Mouse (Mus musculus) CH12.LX (cell line): ENCODE measurements around the gene Gm10037. TPM values are rescaled to one million over a fixed set of nuclear protein-coding genes. Genes with fewer than 3 reads are reported as not detected.
A peak's percentile ranks its signal among the peaks of the same experiment; 100 is the strongest.

Experiments
- DNase-seq: peaks from one replicate; pipeline ENCODE4 v3.0.0-alpha.2; 2013; ENCODE audit errors: extremely low read depth
- H3K27ac ChIP-seq: 2 replicates; pipeline ENCODE4 v1.5.1; 2012; ENCODE audit warnings: low read depth, mild to moderate bottlenecking, control low read depth, moderate library complexity; ENCODE audit not compliant: insufficient read depth
- H3K27me3 ChIP-seq: replicated peaks from 2 replicates; pipeline ENCODE3; 2012; ENCODE audit warnings: inconsistent platforms
- H3K36me3 ChIP-seq, 2 experiments: replicated peaks in 1 of 2; 2 replicates each; pipeline versions ENCODE3 to v1.6.1; 2012; ENCODE audit warnings: inconsistent platforms in 1 of 2, low read length in 1 of 2, mild to moderate bottlenecking in 1 of 2, mixed read lengths in 1 of 2, moderate library complexity in 1 of 2; ENCODE audit not compliant: control insufficient read depth in 1 of 2, insufficient read depth in 1 of 2
- H3K4me1 ChIP-seq, 2 experiments: 2 replicates each; pipeline ENCODE4 v1.6.1; 2012; ENCODE audit warnings: inconsistent platforms in 1 of 2, moderate library complexity in 1 of 2; ENCODE audit not compliant: insufficient read depth in 2 of 2, control insufficient read depth in 1 of 2
- H3K4me2 ChIP-seq: 2 replicates; pipeline ENCODE4 v1.6.1; 2012; ENCODE audit warnings: low read depth, mild to moderate bottlenecking, control low read depth; ENCODE audit not compliant: poor library complexity, insufficient read depth, severe bottlenecking
- H3K4me3 ChIP-seq, 3 experiments: fragments of 150-350 bp in 1 of 3; sonication (generic) in 1 of 3; replicated peaks in 1 of 3; 2 replicates each; pipeline versions ENCODE3 to v1.5.1; 2011 to 2012; ENCODE audit warnings: low read depth in 2 of 3, low read length in 2 of 3, mild to moderate bottlenecking in 2 of 3, moderate library complexity in 2 of 3, control low read depth in 1 of 3, improper control_type of control experiment in 1 of 3, inconsistent platforms in 1 of 3, mixed read lengths in 1 of 3; ENCODE audit not compliant: poor library complexity in 1 of 3
- H3K79me2 ChIP-seq: replicated peaks from 2 replicates; pipeline ENCODE4 v1.6.1; 2012; ENCODE audit warnings: mild to moderate bottlenecking, moderate library complexity; ENCODE audit not compliant: control insufficient read depth, poor library complexity, insufficient read depth, severe bottlenecking; ENCODE audit errors: extremely low read depth
- H3K9ac ChIP-seq: 2 replicates; pipeline ENCODE4 v1.6.1; 2012; ENCODE audit warnings: low read depth, mild to moderate bottlenecking, control low read depth, moderate library complexity; ENCODE audit not compliant: insufficient read depth
- H3K9me3 ChIP-seq: replicated peaks from 2 replicates; pipeline ENCODE3; 2012; ENCODE audit warnings: low read length, inconsistent platforms, mixed read lengths
- BHLHE40 ChIP-seq: IDR thresholded peaks from 2 replicates; pipeline ENCODE4 v1.6.1; 2011; ENCODE audit warnings: mild to moderate bottlenecking, low read depth, low read length, improper control_type of control experiment
- CHD1 ChIP-seq: IDR thresholded peaks from 2 replicates; pipeline ENCODE4 v1.6.1; 2012; ENCODE audit warnings: low read depth, low read length, improper control_type of control experiment, inconsistent platforms
- CTCF ChIP-seq, 2 experiments: IDR thresholded peaks in 1 of 2; conservative IDR thresholded peaks in 1 of 2; 2 replicates each; pipeline ENCODE4 v1.5.1; 2011 to 2012; ENCODE audit warnings: low read depth in 2 of 2, low read length in 2 of 2, improper control_type of control experiment in 1 of 2, inconsistent platforms in 1 of 2, mild to moderate bottlenecking in 1 of 2, moderate library complexity in 1 of 2
- ELF1 ChIP-seq: IDR thresholded peaks from 2 replicates; pipeline ENCODE4 v1.6.1; 2014; ENCODE audit warnings: low read depth, mild to moderate bottlenecking, inconsistent platforms, low read length, improper control_type of control experiment
- EP300 ChIP-seq: IDR thresholded peaks from 2 replicates; pipeline ENCODE4 v1.6.1; 2011; ENCODE audit warnings: low read length, improper control_type of control experiment
- ETS1 ChIP-seq: conservative IDR thresholded peaks from 2 replicates; pipeline ENCODE4 v1.6.1; 2012; ENCODE audit warnings: low read depth, mild to moderate bottlenecking, inconsistent platforms, low read length, improper control_type of control experiment, moderate library complexity
- IRF4 ChIP-seq: IDR thresholded peaks from 2 replicates; pipeline ENCODE4 v1.6.1; 2014; ENCODE audit warnings: low read depth, mild to moderate bottlenecking, inconsistent platforms, low read length, improper control_type of control experiment
- JUN ChIP-seq: IDR thresholded peaks from 2 replicates; pipeline ENCODE4 v1.6.1; 2011; ENCODE audit warnings: low read depth, mild to moderate bottlenecking, low read length, improper control_type of control experiment, moderate library complexity; ENCODE audit not compliant: insufficient read depth
- JUND ChIP-seq: conservative IDR thresholded peaks from 2 replicates; pipeline ENCODE4 v1.6.1; 2011; ENCODE audit warnings: low read depth, low read length, improper control_type of control experiment
- KAT2A ChIP-seq: IDR thresholded peaks from 2 replicates; pipeline ENCODE4 v1.6.1; 2012; ENCODE audit warnings: low read length, improper control_type of control experiment, inconsistent platforms; ENCODE audit not compliant: insufficient replicate concordance
- MAX ChIP-seq: IDR thresholded peaks from 2 replicates; pipeline ENCODE4 v1.6.1; 2011; ENCODE audit warnings: low read length, improper control_type of control experiment
- MEF2A ChIP-seq: IDR thresholded peaks from 2 replicates; pipeline ENCODE4 v1.6.1; 2014; ENCODE audit warnings: low read depth, mild to moderate bottlenecking, inconsistent platforms, low read length, improper control_type of control experiment, borderline replicate concordance
- MYC ChIP-seq: IDR thresholded peaks from 2 replicates; pipeline ENCODE4 v1.6.1; 2011; ENCODE audit warnings: low read depth, mild to moderate bottlenecking, improper control_type of control experiment, low read length
- NELFE ChIP-seq: IDR thresholded peaks from 2 replicates; pipeline ENCODE4 v1.6.1; 2011; ENCODE audit warnings: low read depth, low read length, improper control_type of control experiment
- NRF1 ChIP-seq: IDR thresholded peaks from 2 replicates; pipeline ENCODE4 v1.6.1; 2014; ENCODE audit warnings: low read depth, mild to moderate bottlenecking, inconsistent platforms, low read length, improper control_type of control experiment, moderate library complexity
- RAD21 ChIP-seq: IDR thresholded peaks from 2 replicates; pipeline ENCODE4 v1.6.1; 2011; ENCODE audit warnings: low read depth, mild to moderate bottlenecking, low read length, improper control_type of control experiment, moderate library complexity
- SMC3 ChIP-seq: IDR thresholded peaks from 2 replicates; pipeline ENCODE4 v1.6.1; 2011; ENCODE audit warnings: low read depth, low read length, improper control_type of control experiment
- TBP ChIP-seq: conservative IDR thresholded peaks from 2 replicates; pipeline ENCODE4 v1.6.1; 2011; ENCODE audit warnings: low read depth, low read length, improper control_type of control experiment
- TCF12 ChIP-seq: IDR thresholded peaks from 2 replicates; pipeline ENCODE4 v1.6.1; 2014; ENCODE audit warnings: low read depth, mild to moderate bottlenecking, inconsistent platforms, low read length, improper control_type of control experiment
- USF1 ChIP-seq: IDR thresholded peaks from 2 replicates; pipeline ENCODE4 v1.6.1; 2014; ENCODE audit warnings: low read depth, mild to moderate bottlenecking, inconsistent platforms, low read length, improper control_type of control experiment
- USF2 ChIP-seq: conservative IDR thresholded peaks from 2 replicates; pipeline ENCODE4 v1.6.1; 2011; ENCODE audit warnings: low read depth, low read length, improper control_type of control experiment
- ZC3H11A ChIP-seq: IDR thresholded peaks from 2 replicates; pipeline ENCODE4 v1.6.1; 2012; ENCODE audit warnings: low read depth, mild to moderate bottlenecking, inconsistent platforms, low read length, improper control_type of control experiment
- dilution Hi-C: fragments of 300-500 bp; cut with MboI; formaldehyde crosslinking; loops from 2 replicates; pipeline ENCODE4 v1.14.3; 2020; ENCODE audit warnings: low sequenced_read_pairs; ENCODE audit not compliant: extremely low pct_unique_long_range_greater_than_20kb, extremely low pct_ligation_motif_present
- in situ Hi-C: fragments of 300-500 bp; cut with MboI; formaldehyde crosslinking; loops from 3 replicates; pipeline ENCODE4 v1.14.3; 2019; ENCODE audit warnings: low sequenced_read_pairs, low pct_ligation_motif_present, low pct_unique_long_range_greater_than_20kb, mixed read lengths
- polyA plus RNA-seq: library from polyadenylated mRNA; unstranded; fragments of >175 nt; gene quantifications from 2 replicates; pipeline ENCODE4 v1.2.1, GENCODE M21; 2012; ENCODE audit warnings: low read depth; ENCODE audit not compliant: insufficient read length
- total RNA-seq, 2 experiments: library from RNA; depleted of rRNA; stranded (reverse); fragments of 300-350 nt in 1 of 2; fragments of >200 nt in 1 of 2; gene quantifications; 2 replicates each; pipeline ENCODE4 v1.2.3; 2012 to 2014

Gene Gm10037
- total RNA-seq (2012; rRNA removed) (not detected in 2 replicates), total RNA-seq (2014; rRNA removed) (not detected in 2 replicates), polyA plus RNA-seq (not detected in 2 replicates)

GRCm38 (mm10) chr13:67830911-67831336, at the start of gene Gm10037:
TSS of gene Gm10037 (plus strand) at chr13:67831106.
- no peak for DNase-seq
- no peak within 1 kb of the TSS for H3K4me2 ChIP-seq

GRCm38 (mm10) chr13:67791921-67792455, 38.9 kb upstream of the Gm10037 start:
- TF ChIP-seq MAX (peak; percentile 48; the same call in 1 of the 2 replicates), USF2 (peak; percentile 70), NELFE (no peak), USF1 (peak; percentile 36)
- H3K4me3 ChIP-seq = no peak overlapping the region
- H3K27me3 ChIP-seq = no peaks in the 10 kb centered on the region
- H3K4me2 ChIP-seq = no peak overlapping the region
- H3K4me1 ChIP-seq = no peaks in the 10 kb centered on the region
- dilution Hi-C loops = no loop called here
- no peak overlapping the region for H3K9ac ChIP-seq
- no peaks in the 10 kb centered on the region for H3K79me2 ChIP-seq
- in situ Hi-C loops = no loop called here
- no peaks in the 10 kb centered on the region for H3K36me3 ChIP-seq
- peaks cover 8% of the 10 kb centered on the region for H3K9me3 ChIP-seq
- H3K27ac ChIP-seq = no peak overlapping the region
- DNase-seq = no peak

More at GRCm38 (mm10) chr13:67830911-67831336, at the start of gene Gm10037:
- Histone ChIP-seq H3K9me3 (peaks cover 3% of the 10 kb centered on the region), H3K27me3 (no peaks in the 10 kb centered on the region), H3K9ac (no peak within 1 kb of the TSS), H3K79me2 (no peaks in the 10 kb centered on the region), H3K4me3 (no peak within 1 kb of the TSS), H3K27ac (no peak within 1 kb of the TSS), H3K36me3 (peaks cover 0 to 5% of the 10 kb centered on the region in 2 experiments), H3K4me1 (no peaks in the 10 kb centered on the region)
- dilution Hi-C loops = no loop called here
- TF ChIP-seq SMC3 = no peak
- TF ChIP-seq KAT2A = no peak
- in situ Hi-C loops = no loop called here

GRCm38 (mm10) chr13:67798618-67799017, 32.3 kb upstream of the Gm10037 start:
- H3K79me2 ChIP-seq = no peaks in the 10 kb centered on the region
- DNase-seq = no peak
- no peaks in the 10 kb centered on the region for H3K9me3 ChIP-seq
- H3K4me2 ChIP-seq = no peak overlapping the region
- H3K27ac ChIP-seq = no peak overlapping the region
- no peaks in the 10 kb centered on the region for H3K36me3 ChIP-seq
- dilution Hi-C loops = no loop called here
- H3K9ac ChIP-seq = no peak overlapping the region
- H3K4me1 ChIP-seq = no peaks in the 10 kb centered on the region
- H3K27me3 ChIP-seq = no peaks in the 10 kb centered on the region
- in situ Hi-C loops = no loop called here
- no peak for TF ChIP-seq JUND
- no peak for TF ChIP-seq ZC3H11A
- TF ChIP-seq JUN = no peak
- TF ChIP-seq ETS1 = no peak
- TF ChIP-seq MEF2A = no peak
- TF ChIP-seq MYC = no peak
- no peak for TF ChIP-seq EP300
- TF ChIP-seq CTCF (conservative IDR thresholded peaks at IDR 0.05 in 1 of 2, IDR thresholded peaks at IDR 0.05 in 1 of 2; ENCODE audit: low read depth in 2 of 2, low read length in 2 of 2) = no peak
- TF ChIP-seq IRF4 = no peak
- no peak for TF ChIP-seq TCF12
- TF ChIP-seq NRF1 = no peak
- TF ChIP-seq USF1 = no peak
- TF ChIP-seq TBP = no peak
- TF ChIP-seq BHLHE40 = no peak
- no peak for TF ChIP-seq RAD21
- no peak for TF ChIP-seq CHD1
- no peak for TF ChIP-seq ELF1
- no peak overlapping the region for H3K4me3 ChIP-seq
